Mouse (Mus musculus): ENCODE data around the gene Chrnb1. TPM values are rescaled to one million over a fixed set of nuclear protein-coding genes. Genes with fewer than 3 reads are reported as not detected.

The Chrnb1 gene
- polyA plus RNA-seq, 1 experiment, result 4.6 TPM

GRCm38 (mm10) chr11:69754233-69754632 is 41.5 kb downstream of the Chrnb1 start:
- no peak for TF ChIP-seq CTCF (IDR thresholded peaks at IDR 0.05; ENCODE audit: borderline replicate concordance, insufficient read depth, low read length)
- TF ChIP-seq POLR2A (IDR thresholded peaks at IDR 0.05; ENCODE audit: low read depth, low read length), result no peak
- Histone ChIP-seq H3K27ac (ENCODE audit: insufficient read depth, low read length) (no peak overlapping the region), H3K4me1 (ENCODE audit: control insufficient read depth, insufficient read depth, low read length) (peaks cover 11% of the 10 kb centered on the region), H3K4me3 (ENCODE audit: insufficient read depth, low read length) (no peak overlapping the region)

GRCm38 (mm10) chr11:69752686-69753085 is 43.1 kb downstream of the Chrnb1 start:
- Histone ChIP-seq H3K4me3 (ENCODE audit: insufficient read depth, low read length) (no peak overlapping the region), H3K4me1 (ENCODE audit: control insufficient read depth, insufficient read depth, low read length) (peaks cover 11% of the 10 kb centered on the region), H3K27ac (ENCODE audit: insufficient read depth, low read length) (no peak overlapping the region)
- TF ChIP-seq POLR2A (IDR thresholded peaks at IDR 0.05; ENCODE audit: low read depth, low read length), result no peak
- no peak for TF ChIP-seq CTCF (IDR thresholded peaks at IDR 0.05; ENCODE audit: borderline replicate concordance, insufficient read depth, low read length)

- no peak overlapping the region for H3K27ac ChIP-seq (ENCODE audit: insufficient read depth, low read length)
- peaks cover 9% of the 10 kb centered on the region for H3K4me1 ChIP-seq (ENCODE audit: control insufficient read depth, insufficient read depth, low read length)
- H3K4me3 ChIP-seq (ENCODE audit: insufficient read depth, low read length), result no peak overlapping the region
- TF ChIP-seq CTCF (IDR thresholded peaks at IDR 0.05; ENCODE audit: borderline replicate concordance, insufficient read depth, low read length) (no peak), POLR2A (IDR thresholded peaks at IDR 0.05; ENCODE audit: low read depth, low read length) (no peak)
These were observed 44.1 kb downstream of the Chrnb1 start for GRCm38 (mm10) chr11:69751635-69752034.

Other genes starting within 250 kb of the Chrnb1 start
- 0.21 TPM in 1 of 2 replicates, not detected in the other for gene Dnah2, start 246.8 kb downstream of the Chrnb1 start, polyA plus RNA-seq (2011; ENCODE audit: insufficient read length, low read depth, missing spikeins)
- gene Efnb3, start 235.7 kb downstream of the Chrnb1 start, polyA plus RNA-seq (2011; ENCODE audit: insufficient read length, low read depth, missing spikeins), result 0.45 and 2.6 TPM in 2 replicates
- 7.9 and 10.2 TPM in 2 replicates for gene Wrap53, start 215.7 kb downstream of the Chrnb1 start, polyA plus RNA-seq (2011; ENCODE audit: insufficient read length, low read depth, missing spikeins)
- 159 and 160 TPM in 2 replicates for gene Trp53, start 215.6 kb downstream of the Chrnb1 start, polyA plus RNA-seq (2011; ENCODE audit: insufficient read length, low read depth, missing spikeins)
- 0.58 and 2.7 TPM in 2 replicates for gene Atp1b2, start 190.0 kb downstream of the Chrnb1 start, polyA plus RNA-seq (2011; ENCODE audit: insufficient read length, low read depth, missing spikeins)
- gene Shbg, start 178.0 kb downstream of the Chrnb1 start, polyA plus RNA-seq (2011; ENCODE audit: insufficient read length, low read depth, missing spikeins), result not detected in 2 replicates
- gene Sat2, start 173.9 kb downstream of the Chrnb1 start, polyA plus RNA-seq (2011; ENCODE audit: insufficient read length, low read depth, missing spikeins), result 11.7 and 13.6 TPM in 2 replicates
- 63.5 and 71.7 TPM in 2 replicates for gene Fxr2, start 163.0 kb downstream of the Chrnb1 start, polyA plus RNA-seq (2011; ENCODE audit: insufficient read length, low read depth, missing spikeins)
- gene Sox15, start 140.6 kb downstream of the Chrnb1 start, polyA plus RNA-seq (2011; ENCODE audit: insufficient read length, low read depth, missing spikeins), result not detected in 2 replicates
- 45.2 and 47.8 TPM in 2 replicates for gene Mpdu1, start 133.3 kb downstream of the Chrnb1 start, polyA plus RNA-seq (2011; ENCODE audit: insufficient read length, low read depth, missing spikeins)
- gene Cd68, start 129.8 kb downstream of the Chrnb1 start, polyA plus RNA-seq (2011; ENCODE audit: insufficient read length, low read depth, missing spikeins), result 4.9 and 8.6 TPM in 2 replicates
- 717 and 781 TPM in 2 replicates for gene Eif4a1, start 123.5 kb downstream of the Chrnb1 start, polyA plus RNA-seq (2011; ENCODE audit: insufficient read length, low read depth, missing spikeins)
- 117 and 187 TPM in 2 replicates for gene Senp3, start 113.9 kb downstream of the Chrnb1 start, polyA plus RNA-seq (2011; ENCODE audit: insufficient read length, low read depth, missing spikeins)
- 0.85 and 1.5 TPM in 2 replicates for gene Tnfsf13, start 110.2 kb downstream of the Chrnb1 start, polyA plus RNA-seq (2011; ENCODE audit: insufficient read length, low read depth, missing spikeins)
- 20.0 and 25.5 TPM in 2 replicates for gene Tnfsf12, start 100.1 kb downstream of the Chrnb1 start, polyA plus RNA-seq (2011; ENCODE audit: insufficient read length, low read depth, missing spikeins)
- 3.0 and 4.4 TPM in 2 replicates for gene Tnfsfm13, start 99.8 kb downstream of the Chrnb1 start, polyA plus RNA-seq (2011; ENCODE audit: insufficient read length, low read depth, missing spikeins)
- gene Polr2a, start 37.3 kb downstream of the Chrnb1 start, polyA plus RNA-seq (2011; ENCODE audit: insufficient read length, low read depth, missing spikeins), result 82.6 and 90.9 TPM in 2 replicates
- gene Slc35g3, start 34.0 kb downstream of the Chrnb1 start, polyA plus RNA-seq (2011; ENCODE audit: insufficient read length, low read depth, missing spikeins), result not detected in 2 replicates
- gene Zbtb4, start 30.0 kb downstream of the Chrnb1 start, polyA plus RNA-seq (2011; ENCODE audit: insufficient read length, low read depth, missing spikeins), result 22.6 and 28.5 TPM in 2 replicates
- gene Fgf11, start 5.9 kb upstream of the Chrnb1 start, polyA plus RNA-seq (2011; ENCODE audit: insufficient read length, low read depth, missing spikeins), result 1.1 and 2.5 TPM in 2 replicates
- not detected in 2 replicates for gene Tmem102, start 9.7 kb upstream of the Chrnb1 start, polyA plus RNA-seq (2011; ENCODE audit: insufficient read length, low read depth, missing spikeins)
- not detected in 2 replicates for gene Gm39566, start 19.4 kb upstream of the Chrnb1 start, polyA plus RNA-seq (2011; ENCODE audit: insufficient read length, low read depth, missing spikeins)
- gene Spem2, start 22.5 kb upstream of the Chrnb1 start, polyA plus RNA-seq (2011; ENCODE audit: insufficient read length, low read depth, missing spikeins), result not detected in 2 replicates
- gene Spem1, start 26.2 kb upstream of the Chrnb1 start, polyA plus RNA-seq (2011; ENCODE audit: insufficient read length, low read depth, missing spikeins), result not detected in 2 replicates
- gene Nlgn2, start 41.8 kb upstream of the Chrnb1 start, polyA plus RNA-seq (2011; ENCODE audit: insufficient read length, low read depth, missing spikeins), result 33.8 and 42.0 TPM in 2 replicates
- gene Tmem256, start 42.6 kb upstream of the Chrnb1 start, polyA plus RNA-seq (2011; ENCODE audit: insufficient read length, low read depth, missing spikeins), result 72.1 and 94.8 TPM in 2 replicates
- gene Plscr3, start 50.4 kb upstream of the Chrnb1 start, polyA plus RNA-seq (2011; ENCODE audit: insufficient read length, low read depth, missing spikeins), result 120 and 128 TPM in 2 replicates
- gene Tnk1, start 62.8 kb upstream of the Chrnb1 start, polyA plus RNA-seq (2011; ENCODE audit: insufficient read length, low read depth, missing spikeins), result not detected in 2 replicates
- not detected in 2 replicates for gene Tmem95, start 82.1 kb upstream of the Chrnb1 start, polyA plus RNA-seq (2011; ENCODE audit: insufficient read length, low read depth, missing spikeins)
- gene Kctd11, start 85.5 kb upstream of the Chrnb1 start, polyA plus RNA-seq (2011; ENCODE audit: insufficient read length, low read depth, missing spikeins), result 20.7 and 26.0 TPM in 2 replicates
- not detected in 2 replicates for gene Acap1, start 99.6 kb upstream of the Chrnb1 start, polyA plus RNA-seq (2011; ENCODE audit: insufficient read length, low read depth, missing spikeins)
- gene 2810408A11Rik, start 105.0 kb upstream of the Chrnb1 start, polyA plus RNA-seq (2011; ENCODE audit: insufficient read length, low read depth, missing spikeins), result 3.5 and 4.9 TPM in 2 replicates
- 30.8 and 31.8 TPM in 2 replicates for gene Neurl4, start 105.1 kb upstream of the Chrnb1 start, polyA plus RNA-seq (2011; ENCODE audit: insufficient read length, low read depth, missing spikeins)
- gene Gps2, start 117.9 kb upstream of the Chrnb1 start, polyA plus RNA-seq (2011; ENCODE audit: insufficient read length, low read depth, missing spikeins), result 24.1 and 27.8 TPM in 2 replicates
- 725 and 764 TPM in 2 replicates for gene Eif5a, start 126.0 kb upstream of the Chrnb1 start, polyA plus RNA-seq (2011; ENCODE audit: insufficient read length, low read depth, missing spikeins)
- gene Ybx2, start 139.9 kb upstream of the Chrnb1 start, polyA plus RNA-seq (2011; ENCODE audit: insufficient read length, low read depth, missing spikeins), result not detected in 2 replicates
- gene Slc2a4, start 152.2 kb upstream of the Chrnb1 start, polyA plus RNA-seq (2011; ENCODE audit: insufficient read length, low read depth, missing spikeins), result 2.3 and 2.7 TPM in 2 replicates
- gene Cldn7, start 168.8 kb upstream of the Chrnb1 start, polyA plus RNA-seq (2011; ENCODE audit: insufficient read length, low read depth, missing spikeins), result not detected in 2 replicates
- 140 and 171 TPM in 2 replicates for gene Ctdnep1, start 185.2 kb upstream of the Chrnb1 start, polyA plus RNA-seq (2011; ENCODE audit: insufficient read length, low read depth, missing spikeins)
- gene Elp5, start 186.6 kb upstream of the Chrnb1 start, polyA plus RNA-seq (2011; ENCODE audit: insufficient read length, low read depth, missing spikeins), result 68.8 and 86.1 TPM in 2 replicates
- 639 and 646 TPM in 2 replicates for gene Gabarap, start 195.2 kb upstream of the Chrnb1 start, polyA plus RNA-seq (2011; ENCODE audit: insufficient read length, low read depth, missing spikeins)
- gene Phf23, start 199.8 kb upstream of the Chrnb1 start, polyA plus RNA-seq (2011; ENCODE audit: insufficient read length, low read depth, missing spikeins), result 78.6 and 89.1 TPM in 2 replicates
- gene Dvl2, start 204.7 kb upstream of the Chrnb1 start, polyA plus RNA-seq (2011; ENCODE audit: insufficient read length, low read depth, missing spikeins), result 27.7 and 32.1 TPM in 2 replicates
- 47.4 and 57.9 TPM in 2 replicates for gene Acadvl, start 219.5 kb upstream of the Chrnb1 start, polyA plus RNA-seq (2011; ENCODE audit: insufficient read length, low read depth, missing spikeins)
- gene Dlg4, start 221.0 kb upstream of the Chrnb1 start, polyA plus RNA-seq (2011; ENCODE audit: insufficient read length, low read depth, missing spikeins), result 69.8 and 77.7 TPM in 2 replicates